Mouse (Mus musculus) forebrain, embryonic 14.5 days (tissue): ENCODE data around the gene Smyd5. TPM values are rescaled to one million over a fixed set of nuclear protein-coding genes. Genes with fewer than 3 reads are reported as not detected.
A peak's percentile ranks its signal among the peaks of the same experiment; 100 is the strongest.

Experiments used
- ATAC-seq: fragments of 200-750 bp; cut with Nextera tagmentation; 2 replicates; pipeline ENCODE4 v1.8.0; 2017; ENCODE audit warnings: mild to moderate bottlenecking, moderate library complexity
- DNase-seq: peaks from one replicate; pipeline ENCODE4 v3.0.0-alpha.2; 2015; ENCODE audit warnings: low spot score
- H3K27ac ChIP-seq: fragments of 300-500 bp; sonication (generic); 2 replicates; pipeline ENCODE4 v1.5.1; 2014; ENCODE audit warnings: low read depth, mild to moderate bottlenecking, control low read depth, low read length, moderate library complexity
- H3K27me3 ChIP-seq: fragments of 300-500 bp; sonication (generic); replicated peaks from 2 replicates; pipeline ENCODE4 v1.6.1; 2014; ENCODE audit warnings: low read length, control low read depth, mixed read lengths; ENCODE audit not compliant: control insufficient read depth, insufficient read depth
- H3K36me3 ChIP-seq: fragments of 300-500 bp; sonication (generic); 2 replicates; pipeline ENCODE4 v1.6.1; 2014; ENCODE audit warnings: low read length, control low read depth; ENCODE audit not compliant: control insufficient read depth, insufficient read depth
- H3K4me1 ChIP-seq: fragments of 300-500 bp; sonication (generic); 2 replicates; pipeline ENCODE4 v1.6.1; 2014; ENCODE audit warnings: antibody characterized with exemption, low read length, control low read depth; ENCODE audit not compliant: control insufficient read depth, insufficient read depth
- H3K4me2 ChIP-seq: fragments of 300-500 bp; sonication (generic); 2 replicates; pipeline ENCODE4 v1.6.1; 2014; ENCODE audit warnings: mild to moderate bottlenecking, control low read depth, low read length
- H3K4me3 ChIP-seq: fragments of 300-500 bp; sonication (generic); 2 replicates; pipeline ENCODE4 v1.5.1; 2014; ENCODE audit warnings: low read depth, low read length, control low read depth
- H3K9ac ChIP-seq: fragments of 300-500 bp; sonication (generic); 2 replicates; pipeline ENCODE4 v1.6.1; 2014; ENCODE audit warnings: mild to moderate bottlenecking, low read length, control low read depth, moderate library complexity
- H3K9me3 ChIP-seq: fragments of 300-500 bp; sonication (generic); replicated peaks from 2 replicates; pipeline ENCODE4 v1.6.1; 2016; ENCODE audit warnings: low read length, control low read depth, mixed read lengths; ENCODE audit not compliant: control insufficient read depth
- WGBS: fragments of 180-500 bp; shearing (Covaris S2); extraction: QIAGEN DNeasy Blood & Tissue Kit; methylation state at CpG from one replicate; pipeline ENCODE4 v1.1.7; 2014; 5-methylcytosine and 5-hydroxymethylcytosine counted together
- polyA plus RNA-seq: library from polyadenylated mRNA; unstranded; fragments of >200 nt; fragmentation: Nextera tagmentation; extraction: Ambion mirVana; gene quantifications from 2 replicates; pipeline ENCODE4 v1.2.1, GENCODE M21; 2014

The Smyd5 gene
- polyA plus RNA-seq, 1 experiment from 2014 or later: 37.2 TPM

- Histone ChIP-seq H3K4me1 (no peaks in the 10 kb centered on the region), H3K9me3 (no peaks in the 10 kb centered on the region), H3K4me3 (no peak overlapping the region), H3K27ac (no peak overlapping the region), H3K36me3 (no peaks in the 10 kb centered on the region; the same call in 1 of the 2 replicates), H3K9ac (no peak overlapping the region), H3K4me2 (no peak overlapping the region), H3K27me3 (peaks cover 5% of the 10 kb centered on the region; the same call in 1 of the 2 replicates)
- ATAC-seq (no peak), DNase-seq (no peak)
- 44% methylated on average over 14 of the region's 14 CpGs for WGBS
Observed at GRCm38 (mm10) chr6:85478416-85478815, 46.6 kb downstream of the Smyd5 start.

- H3K27me3 ChIP-seq: peaks cover 21% of the 10 kb centered on the region
- H3K9ac ChIP-seq: no peak overlapping the region
Observed at GRCm38 (mm10) chr6:85479979-85480378, 48.2 kb downstream of the Smyd5 start.

GRCm38 (mm10) chr6:85480685-85481084, 48.9 kb downstream of the Smyd5 start:
- DNase-seq (no peak), ATAC-seq (no peak)
- Histone ChIP-seq H3K9ac (no peak overlapping the region), H3K9me3 (no peaks in the 10 kb centered on the region), H3K4me2 (no peak overlapping the region), H3K4me1 (no peaks in the 10 kb centered on the region), H3K4me3 (no peak overlapping the region), H3K27me3 (peaks cover 28% of the 10 kb centered on the region), H3K36me3 (no peaks in the 10 kb centered on the region), H3K27ac (no peak overlapping the region)
- WGBS: 73% methylated on average over 16 of the region's 16 CpGs

More at GRCm38 (mm10) chr6:85479979-85480378, 48.2 kb downstream of the Smyd5 start:
- Histone ChIP-seq H3K9me3 (no peaks in the 10 kb centered on the region), H3K4me2 (no peak overlapping the region), H3K4me3 (no peak overlapping the region), H3K36me3 (no peaks in the 10 kb centered on the region; the same call in 1 of the 2 replicates), H3K27ac (no peak overlapping the region), H3K4me1 (no peaks in the 10 kb centered on the region)
- ATAC-seq (no peak), DNase-seq (no peak)
- WGBS: 74% methylated on average over 5 of the region's 5 CpGs

GRCm38 (mm10) chr6:85483843-85484721, 52.3 kb downstream of the Smyd5 start:
- no peaks in the 10 kb centered on the region for H3K9me3 ChIP-seq
- peak overlapping the region; percentile 29 for H3K4me3 ChIP-seq
- H3K27me3 ChIP-seq: peaks cover 33% of the 10 kb centered on the region
- H3K9ac ChIP-seq: peak overlapping the region; percentile 25; the same call in 1 of the 2 replicates
- DNase-seq: peak; percentile 52
- no peak overlapping the region for H3K27ac ChIP-seq
- peak overlapping the region; percentile 49 for H3K4me2 ChIP-seq
- 3% methylated on average over 78 of the region's 92 CpGs for WGBS
- no peaks in the 10 kb centered on the region for H3K36me3 ChIP-seq
- no peak for ATAC-seq
- no peaks in the 10 kb centered on the region for H3K4me1 ChIP-seq

- ATAC-seq: no peak
- no peak for DNase-seq
Observed at GRCm38 (mm10) chr6:85485738-85486137, 53.9 kb downstream of the Smyd5 start.

GRCm38 (mm10) chr6:85488510-85488909, 56.7 kb downstream of the Smyd5 start:
- Histone ChIP-seq H3K27me3 (peaks cover 27% of the 10 kb centered on the region), H3K36me3 (no peaks in the 10 kb centered on the region), H3K4me2 (no peak overlapping the region), H3K27ac (no peak overlapping the region), H3K9ac (no peak overlapping the region), H3K4me1 (no peaks in the 10 kb centered on the region), H3K9me3 (no peaks in the 10 kb centered on the region), H3K4me3 (no peak overlapping the region)
- ATAC-seq (no peak), DNase-seq (no peak)
- 45% methylated on average over 4 of the region's 4 CpGs for WGBS

More at GRCm38 (mm10) chr6:85485738-85486137, 53.9 kb downstream of the Smyd5 start:
- no peaks in the 10 kb centered on the region for H3K36me3 ChIP-seq
- H3K27me3 ChIP-seq: peaks cover 33% of the 10 kb centered on the region
- no peaks in the 10 kb centered on the region for H3K4me1 ChIP-seq
- H3K4me3 ChIP-seq: no peak overlapping the region
- H3K4me2 ChIP-seq: no peak overlapping the region
- H3K9ac ChIP-seq: no peak overlapping the region
- H3K9me3 ChIP-seq: no peaks in the 10 kb centered on the region
- WGBS: 76% methylated on average over 2 of the region's 2 CpGs
- no peak overlapping the region for H3K27ac ChIP-seq

GRCm38 (mm10) chr6:85489717-85490116, 57.9 kb downstream of the Smyd5 start:
- peaks cover 15% of the 10 kb centered on the region for H3K27me3 ChIP-seq
- H3K27ac ChIP-seq: no peak overlapping the region
- no peak overlapping the region for H3K9ac ChIP-seq
- DNase-seq: no peak
- H3K4me1 ChIP-seq: no peaks in the 10 kb centered on the region
- H3K4me3 ChIP-seq: no peak overlapping the region
- H3K4me2 ChIP-seq: no peak overlapping the region
- ATAC-seq: no peak
- WGBS: 80% methylated on average over 3 of the region's 3 CpGs
- H3K36me3 ChIP-seq: no peaks in the 10 kb centered on the region
- H3K9me3 ChIP-seq: no peaks in the 10 kb centered on the region

GRCm38 (mm10) chr6:85490252-85490651, 58.5 kb downstream of the Smyd5 start:
- no peak for DNase-seq
- no peaks in the 10 kb centered on the region for H3K9me3 ChIP-seq
- no peaks in the 10 kb centered on the region for H3K36me3 ChIP-seq
- H3K4me1 ChIP-seq: no peaks in the 10 kb centered on the region
- no peak overlapping the region for H3K27ac ChIP-seq
- 94% methylated on average over 4 of the region's 4 CpGs for WGBS
- no peak overlapping the region for H3K4me3 ChIP-seq
- no peak overlapping the region for H3K4me2 ChIP-seq
- peaks cover 10% of the 10 kb centered on the region for H3K27me3 ChIP-seq
- H3K9ac ChIP-seq: no peak overlapping the region
- ATAC-seq: no peak

- Histone ChIP-seq H3K9me3 (no peaks in the 10 kb centered on the region), H3K9ac (no peak overlapping the region), H3K4me2 (no peak overlapping the region), H3K27me3 (no peaks in the 10 kb centered on the region), H3K4me1 (no peaks in the 10 kb centered on the region), H3K36me3 (no peaks in the 10 kb centered on the region), H3K4me3 (no peak overlapping the region), H3K27ac (no peak overlapping the region)
- DNase-seq (no peak), ATAC-seq (no peak)
- 91% methylated on average over 3 of the region's 3 CpGs for WGBS
Observed at GRCm38 (mm10) chr6:85491606-85492005, 59.8 kb downstream of the Smyd5 start.
